Mouse (Mus musculus): Measurements from ENCODE around the gene Gm21988.

GRCm38 (mm10) chr11:70265252-70265651, 25.6 kb upstream of the Gm21988 start:
- TF ChIP-seq CTCF (IDR thresholded peaks at IDR 0.05; ENCODE audit: extremely low read depth, insufficient read length, insufficient replicate concordance, low read depth, low read length) (no peak), POLR2A (IDR thresholded peaks at IDR 0.05; ENCODE audit: low read depth, low read length) (no peak)

Measured in small intestine, adult 2 months (tissue).